Mouse (Mus musculus) C2C12 (cell line): ENCODE measurements at regions not wholly inside any gene's neighbourhood (a gene's known extent, or its start where the extent isn't known, plus 50 kb on each side); places are given as distances from the start of the nearest gene placed in this dataset.

ENCODE experiments used
- H3K27me3 ChIP-seq: one replicate; pipeline ENCODE4 v1.6.1; 2011; ENCODE audit not compliant: control insufficient read depth, insufficient read depth, insufficient read length
- H3K36me3 ChIP-seq: one replicate; pipeline ENCODE4 v1.6.1; 2011; ENCODE audit not compliant: control insufficient read depth, insufficient read depth
- H3K4me3 ChIP-seq: one replicate; pipeline ENCODE4 v1.5.1; 2011; ENCODE audit warnings: mild to moderate bottlenecking, control low read depth; ENCODE audit not compliant: poor library complexity, insufficient read depth, severe bottlenecking
- H3K79me2 ChIP-seq: one replicate; pipeline ENCODE4 v1.6.1; 2011; ENCODE audit not compliant: control insufficient read depth, insufficient read depth
- H3K79me3 ChIP-seq: one replicate; pipeline ENCODE4 v1.6.1; 2011; ENCODE audit warnings: low read depth, control low read depth
- H3ac ChIP-seq: one replicate; pipeline ENCODE3; 2011; ENCODE audit warnings: low read depth; ENCODE audit not compliant: control insufficient read depth, insufficient read length
- CEBPB ChIP-seq: IDR thresholded peaks from one replicate; pipeline ENCODE4 v1.6.1; 2011; ENCODE audit warnings: low read depth, mild to moderate bottlenecking, control low read depth, moderate library complexity
- CTCF ChIP-seq: IDR thresholded peaks from one replicate; pipeline ENCODE4 v1.5.1; 2011; ENCODE audit not compliant: control insufficient read depth, insufficient read depth, insufficient read length
- FOSL1 ChIP-seq: IDR thresholded peaks from one replicate; pipeline ENCODE4 v1.8.0; 2011; ENCODE audit warnings: mild to moderate bottlenecking, low read length; ENCODE audit not compliant: poor library complexity, insufficient read depth, severe bottlenecking
- MAX ChIP-seq: IDR thresholded peaks from one replicate; pipeline ENCODE4 v1.6.1; 2011; ENCODE audit warnings: mild to moderate bottlenecking, control low read depth
- MYOD1 ChIP-seq: IDR thresholded peaks from one replicate; pipeline ENCODE4 v1.6.1; 2011; ENCODE audit warnings: low read depth; ENCODE audit not compliant: control insufficient read depth, insufficient read length
- MYOG ChIP-seq: IDR thresholded peaks from one replicate; pipeline ENCODE4 v1.6.1; 2011; ENCODE audit not compliant: control insufficient read depth, insufficient read length; ENCODE audit errors: extremely low read depth
- USF1 ChIP-seq: IDR thresholded peaks from one replicate; pipeline ENCODE4 v1.6.1; 2011; ENCODE audit warnings: low read depth, mild to moderate bottlenecking, control low read depth, moderate library complexity

- Histone ChIP-seq H3K79me2 (no peaks in the 10 kb centered on the region), H3ac (no peak overlapping the region), H3K79me3 (no peaks in the 10 kb centered on the region), H3K4me3 (no peak overlapping the region), H3K36me3 (no peaks in the 10 kb centered on the region), H3K27me3 (no peaks in the 10 kb centered on the region)
- TF ChIP-seq FOSL1 (no peak), MYOG (no peak), MYOD1 (no peak)
These were observed 139.5 kb downstream of the Usp46 start for GRCm38 (mm10) chr5:73928691-73929090.

GRCm38 (mm10) chr5:73930205-73930604 lies 138.0 kb downstream of the Usp46 start:
- TF ChIP-seq USF1: no peak
- TF ChIP-seq MAX: no peak
- TF ChIP-seq MYOG: no peak
- no peak for TF ChIP-seq MYOD1
- no peak for TF ChIP-seq CEBPB
- no peak for TF ChIP-seq FOSL1
- TF ChIP-seq CTCF: no peak
- no peak overlapping the region for H3K4me3 ChIP-seq
- no peaks in the 10 kb centered on the region for H3K27me3 ChIP-seq
- H3K79me2 ChIP-seq: no peaks in the 10 kb centered on the region
- H3ac ChIP-seq: no peak overlapping the region
- H3K79me3 ChIP-seq: no peaks in the 10 kb centered on the region
- H3K36me3 ChIP-seq: no peaks in the 10 kb centered on the region

GRCm38 (mm10) chr5:73937799-73938198 lies 130.4 kb downstream of the Usp46 start:
- no peaks in the 10 kb centered on the region for H3K27me3 ChIP-seq
- no peak overlapping the region for H3ac ChIP-seq
- no peaks in the 10 kb centered on the region for H3K79me2 ChIP-seq
- H3K36me3 ChIP-seq: no peaks in the 10 kb centered on the region
- no peak for TF ChIP-seq CEBPB
- peak; percentile 21 for TF ChIP-seq CTCF
- no peak for TF ChIP-seq FOSL1
- H3K79me3 ChIP-seq: no peaks in the 10 kb centered on the region
- H3K4me3 ChIP-seq: no peak overlapping the region

- Histone ChIP-seq H3K36me3 (no peaks in the 10 kb centered on the region), H3ac (no peak overlapping the region), H3K79me2 (no peaks in the 10 kb centered on the region), H3K27me3 (no peaks in the 10 kb centered on the region), H3K4me3 (no peak overlapping the region), H3K79me3 (no peaks in the 10 kb centered on the region)
- TF ChIP-seq USF1: no peak
- TF ChIP-seq CTCF: no peak
- no peak for TF ChIP-seq MYOD1
- no peak for TF ChIP-seq FOSL1
- TF ChIP-seq MAX: no peak
- TF ChIP-seq CEBPB: no peak
- TF ChIP-seq MYOG: no peak
These were observed 129.8 kb downstream of the Usp46 start for GRCm38 (mm10) chr5:73938450-73938849.

GRCm38 (mm10) chr5:73942950-73943349 lies 125.3 kb downstream of the Usp46 start:
- Histone ChIP-seq H3K36me3 (no peaks in the 10 kb centered on the region), H3ac (no peak overlapping the region), H3K79me3 (no peaks in the 10 kb centered on the region), H3K27me3 (no peaks in the 10 kb centered on the region), H3K79me2 (no peaks in the 10 kb centered on the region), H3K4me3 (no peak overlapping the region)
- TF ChIP-seq FOSL1: no peak
- no peak for TF ChIP-seq CTCF
- no peak for TF ChIP-seq MYOG
- no peak for TF ChIP-seq USF1
- no peak for TF ChIP-seq MYOD1
- TF ChIP-seq MAX: no peak
- no peak for TF ChIP-seq CEBPB

GRCm38 (mm10) chr5:73945671-73946070 lies 122.6 kb downstream of the Usp46 start:
- no peak for TF ChIP-seq MYOD1
- no peak for TF ChIP-seq CTCF
- TF ChIP-seq MYOG: no peak
- no peak for TF ChIP-seq MAX
- TF ChIP-seq CEBPB: no peak
- TF ChIP-seq FOSL1: no peak
- no peak for TF ChIP-seq USF1

More at GRCm38 (mm10) chr5:73945671-73946070, 122.6 kb downstream of the Usp46 start:
- Histone ChIP-seq H3K36me3 (no peaks in the 10 kb centered on the region), H3K27me3 (no peaks in the 10 kb centered on the region), H3K79me2 (no peaks in the 10 kb centered on the region), H3K4me3 (no peak overlapping the region), H3ac (no peak overlapping the region), H3K79me3 (no peaks in the 10 kb centered on the region)
